ENCODE assay signal across 8 mouse cellular contexts in genomic region chr2:130294936-130295277, GRCm38 (mm10). TPM values are rescaled to one million over a fixed set of nuclear protein-coding genes. Genes with fewer than 3 reads are reported as not detected.
DNase-seq lines count a peak whose midpoint lies in the region; ATAC-seq lines count a peak whose summit lies in the region.

Gene Ebf4, plus strand, starts transcription at chr2:130295169.

- H3K4me2 ChIP-seq in embryonic facial prominence, embryonic 12.5 days (replicated peaks), result peak within 1 kb of the TSS; percentile 65
- peak within 1 kb of the TSS; percentile 75 for H3K4me2 ChIP-seq in limb, embryonic 13.5 days (replicated peaks)
- peak within 1 kb of the TSS; percentile 76 for H3K4me2 ChIP-seq in midbrain, embryonic 16.5 days (ENCODE audit: low read length)

- intact Hi-C loops in heart, postnatal 14 days (cut with DNase I), result no loop called here

- peaks cover 6% of the 10 kb centered on the region; the same call in 1 of the 2 replicates for H3K9me3 ChIP-seq in erythroblast, embryonic 14.5 days (ENCODE audit: control insufficient read depth, low read length)
- no peaks in the 10 kb centered on the region for H3K9me3 ChIP-seq in embryonic facial prominence, embryonic 12.5 days
- no peaks in the 10 kb centered on the region for H3K9me3 ChIP-seq in limb, embryonic 13.5 days
- no peaks in the 10 kb centered on the region for H3K9me3 ChIP-seq in midbrain, embryonic 16.5 days (replicated peaks; ENCODE audit: control insufficient read depth, low read length, poor library complexity, severe bottlenecking)

- DNase-seq in Muller cell, postnatal 12 days (ENCODE audit: inconsistent ontology term), result peak; percentile 79
- DNase-seq in heart, postnatal 14 days, result peak; percentile 61 to 75

- no peaks in the 10 kb centered on the region for H3K36me3 ChIP-seq in erythroblast, embryonic 14.5 days (ENCODE audit: control insufficient read depth)
- no peaks in the 10 kb centered on the region for H3K36me3 ChIP-seq in embryonic facial prominence, embryonic 12.5 days
- peaks cover 6% of the 10 kb centered on the region; the same call in 1 of the 2 replicates for H3K36me3 ChIP-seq in limb, embryonic 13.5 days
- no peaks in the 10 kb centered on the region for H3K36me3 ChIP-seq in midbrain, embryonic 16.5 days (ENCODE audit: control insufficient read depth, insufficient read depth, low read length)

- H3K27ac ChIP-seq in embryonic facial prominence, embryonic 12.5 days, result peak within 1 kb of the TSS; percentile 65
- peak within 1 kb of the TSS; percentile 58; the same call in 1 of the 2 replicates for H3K27ac ChIP-seq in limb, embryonic 13.5 days
- peak within 1 kb of the TSS; percentile 80 for H3K27ac ChIP-seq in midbrain, embryonic 16.5 days (ENCODE audit: low read length)

- peak within 1 kb of the TSS; percentile 14 for H3K4me3 ChIP-seq in erythroblast, embryonic 14.5 days (replicated peaks)
- peak within 1 kb of the TSS; percentile 72 for H3K4me3 ChIP-seq in embryonic facial prominence, embryonic 12.5 days
- H3K4me3 ChIP-seq in limb, embryonic 13.5 days, result peak within 1 kb of the TSS; percentile 76
- H3K4me3 ChIP-seq in midbrain, embryonic 16.5 days (ENCODE audit: low read depth, low read length), result peak within 1 kb of the TSS; percentile 85

- ATAC-seq in erythroblast, adult 5-6 weeks (replicated peaks; ENCODE audit: low FRiP score, poor library complexity, severe bottlenecking), result no peak
- peak; percentile 67 for ATAC-seq in embryonic facial prominence, embryonic 12.5 days (ENCODE audit: insufficient number of reproducible peaks, insufficient read depth, low FRiP score, low TSS enrichment)
- ATAC-seq in limb, embryonic 13.5 days (ENCODE audit: low FRiP score, low read depth), result peak; percentile 68
- peak; percentile 80 for ATAC-seq in midbrain, embryonic 16.5 days
- ATAC-seq in megakaryocyte progenitor cell, adult 5-6 weeks (replicated peaks; ENCODE audit: poor library complexity), result no peak

- H3K4me1 ChIP-seq in erythroblast, embryonic 14.5 days (ENCODE audit: control insufficient read depth), result no peaks in the 10 kb centered on the region
- peaks cover 37% of the 10 kb centered on the region for H3K4me1 ChIP-seq in embryonic facial prominence, embryonic 12.5 days
- H3K4me1 ChIP-seq in limb, embryonic 13.5 days, result peaks cover 32% of the 10 kb centered on the region
- H3K4me1 ChIP-seq in midbrain, embryonic 16.5 days (ENCODE audit: control insufficient read depth, insufficient read depth, low read length), result peaks cover 20% of the 10 kb centered on the region

- peak within 1 kb of the TSS; percentile 81 for H3K9ac ChIP-seq in embryonic facial prominence, embryonic 12.5 days
- H3K9ac ChIP-seq in limb, embryonic 13.5 days, result peak within 1 kb of the TSS; percentile 86
- H3K9ac ChIP-seq in midbrain, embryonic 16.5 days (ENCODE audit: low read depth, low read length), result peak within 1 kb of the TSS; percentile 88

- H3K27me3 ChIP-seq in erythroblast, embryonic 14.5 days (ENCODE audit: control insufficient read depth), result peaks cover 93% of the 10 kb centered on the region
- peaks cover 32% of the 10 kb centered on the region for H3K27me3 ChIP-seq in embryonic facial prominence, embryonic 12.5 days
- peaks cover 50% of the 10 kb centered on the region for H3K27me3 ChIP-seq in limb, embryonic 13.5 days
- H3K27me3 ChIP-seq in midbrain, embryonic 16.5 days (ENCODE audit: control insufficient read depth, insufficient read depth, low read depth, low read length), result no peaks in the 10 kb centered on the region

- 1% methylated on average over 21 of the region's 39 CpGs for WGBS in embryonic facial prominence, embryonic 12.5 days
- under 1% methylated on average over 31 of the region's 39 CpGs for WGBS in limb, embryonic 13.5 days
- WGBS in midbrain, embryonic 16.5 days, result 1% methylated on average over 26 of the region's 39 CpGs

RNA-seq across cellular contexts. Expression of gene Ebf4, which starts in this region (rescaled TPM):
- polyA plus RNA-seq in erythroblast, embryonic 14.5 days (2012), result not detected in 2 replicates
- total RNA-seq in erythroblast, adult 5-6 weeks (2015; ENCODE audit: low replicate concordance), result not detected in 2 replicates
- total RNA-seq in erythroblast, adult 5-6 weeks (2017; ENCODE audit: low replicate concordance), result 0.84 TPM in 1 of 2 replicates, not detected in the other
- polyA plus RNA-seq in embryonic facial prominence, embryonic 12.5 days (2016; fragmentation: Nextera tagmentation; extraction: Ambion mirVana), result 4.4 and 4.6 TPM in 2 replicates
- 1 to 10 TPM in 1 of 2 experiments, under 1 TPM in 1; 0.68 to 1.1 TPM for total RNA-seq in heart, postnatal 14 days (2021)
- polyA plus RNA-seq in limb, embryonic 13.5 days (2015; fragmentation: Nextera tagmentation; extraction: Ambion mirVana), result 2.8 and 2.9 TPM in 2 replicates
- 3.7 and 4.6 TPM in 2 replicates for polyA plus RNA-seq in midbrain, embryonic 16.5 days (2015; fragmentation: Nextera tagmentation; extraction: Ambion mirVana)
- total RNA-seq in megakaryocyte progenitor cell, adult 5-6 weeks (2015), result not detected in 2 replicates
- not detected in 2 replicates for total RNA-seq in megakaryocyte progenitor cell, adult 5-6 weeks (2017)

Comparison
In these comparisons a context has a peak if more than half of its experiments do, and no peak if none do; other contexts are left out.
1. H3K4me3 ChIP-seq: peak in every context shown above with its lines; median percentile 85 in midbrain, embryonic 16.5 days; 76 in limb, embryonic 13.5 days; 72 in embryonic facial prominence, embryonic 12.5 days; 14 in erythroblast, embryonic 14.5 days.
2. ATAC-seq: peak in embryonic facial prominence, embryonic 12.5 days (single experiment), limb, embryonic 13.5 days (single experiment) and midbrain, embryonic 16.5 days (single experiment); none in erythroblast, adult 5-6 weeks (single experiment) and megakaryocyte progenitor cell, adult 5-6 weeks (single experiment).
3. Peak in every context shown above with its lines, with median percentiles within 50 percentile points of each other: H3K27ac ChIP-seq, H3K4me2 ChIP-seq and H3K9ac ChIP-seq.